Mouse (Mus musculus) spleen, postnatal 14 days (tissue): ENCODE results near the gene Midn.
A peak's percentile ranks its signal among the peaks of the same experiment; 100 is the strongest.
"Not testable (repeated sequence)": the region's sequence is repeated elsewhere in the genome, so short reads cannot be mapped to it uniquely, and the experiment has no call there.

Experiments
- DNase-seq, 2 experiments: peaks; one replicate each; pipeline ENCODE4 v3.0.0; 2021 to 2022; ENCODE audit warnings: low spot score in 2 of 2

Gene Midn

DNA sequence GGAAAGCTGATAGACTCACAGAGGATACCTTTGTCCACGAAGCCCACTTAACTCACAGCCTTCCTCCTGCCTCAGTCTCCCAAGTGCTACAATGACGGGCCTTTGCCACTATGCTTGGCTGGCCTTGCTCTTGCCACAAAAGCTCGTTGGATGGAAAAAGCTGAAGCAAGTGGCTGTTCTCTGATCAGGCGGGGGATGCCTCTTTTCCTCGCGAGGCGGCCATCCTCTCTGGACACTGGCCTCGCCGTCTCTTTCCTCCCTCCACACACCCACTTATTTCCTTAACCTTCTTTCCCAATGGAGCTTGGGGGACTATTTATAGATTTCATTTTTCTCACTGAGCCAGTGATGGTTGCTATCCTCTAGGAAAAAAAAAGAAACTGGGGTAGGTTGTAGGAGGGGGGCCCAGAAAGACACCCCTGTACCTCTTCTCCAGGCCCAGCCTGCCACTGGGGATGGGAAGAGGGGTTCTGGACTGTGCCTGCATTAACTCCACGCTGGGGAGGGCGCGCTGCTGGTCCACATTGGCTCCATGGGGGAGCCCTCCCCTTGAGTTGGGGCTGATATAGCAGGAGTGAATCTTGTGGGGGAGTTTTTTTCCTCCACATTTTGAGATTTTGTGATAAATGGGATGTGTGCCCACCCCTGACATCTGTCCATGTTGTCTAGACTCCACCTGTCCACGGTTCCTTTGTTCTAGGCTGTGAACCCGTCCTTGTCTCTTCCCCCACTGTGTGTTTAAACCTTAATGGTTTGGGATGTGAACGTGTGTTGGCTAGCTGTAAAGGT is 9.3 kb downstream of the Midn start:
- DNase-seq: no peak

DNA sequence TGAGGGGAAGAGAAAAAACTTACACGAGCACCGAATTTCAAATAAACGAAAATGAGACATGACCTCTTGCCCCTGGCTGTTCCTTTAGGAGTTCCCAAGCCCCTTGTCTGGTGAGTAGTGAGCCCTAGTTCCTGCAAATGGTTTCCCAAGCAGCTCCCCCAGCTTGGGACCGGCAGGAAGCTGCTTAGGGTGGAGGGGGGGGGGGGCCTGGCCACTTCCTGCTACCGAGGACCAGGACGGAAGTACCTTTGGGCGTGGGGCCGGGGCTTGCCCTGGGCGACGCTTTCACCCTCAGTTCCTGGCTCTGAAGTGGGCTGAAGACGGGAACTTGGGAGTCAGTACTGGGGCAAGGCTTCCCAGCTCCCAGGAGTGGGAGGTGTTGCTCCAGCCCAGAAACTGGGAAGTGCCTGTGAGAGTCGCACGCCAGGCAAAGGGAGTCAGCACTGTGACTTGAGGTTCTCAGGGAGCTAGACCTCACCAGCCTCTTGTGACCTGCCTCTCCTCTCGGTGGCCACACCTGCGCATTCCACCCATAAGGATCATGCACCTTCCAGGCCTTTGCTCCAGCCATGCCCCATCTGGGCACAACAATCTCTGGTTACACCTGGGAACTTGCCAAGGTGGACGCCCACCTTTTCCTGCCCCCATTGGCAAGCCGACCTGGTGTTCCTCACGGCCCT is 10.4 kb downstream of the Midn start:
- DNase-seq: peak; percentile 54 to 58

- peak in 1 of 2 experiments; percentile 41 for DNase-seq
These were observed 11.0 kb downstream of the Midn start for GRCm38 (mm10) chr10:80159021-80159560.

GRCm38 (mm10) chr10:80159561-80160454 is 11.7 kb downstream of the Midn start:
- peak; percentile 97 for DNase-seq

DNA sequence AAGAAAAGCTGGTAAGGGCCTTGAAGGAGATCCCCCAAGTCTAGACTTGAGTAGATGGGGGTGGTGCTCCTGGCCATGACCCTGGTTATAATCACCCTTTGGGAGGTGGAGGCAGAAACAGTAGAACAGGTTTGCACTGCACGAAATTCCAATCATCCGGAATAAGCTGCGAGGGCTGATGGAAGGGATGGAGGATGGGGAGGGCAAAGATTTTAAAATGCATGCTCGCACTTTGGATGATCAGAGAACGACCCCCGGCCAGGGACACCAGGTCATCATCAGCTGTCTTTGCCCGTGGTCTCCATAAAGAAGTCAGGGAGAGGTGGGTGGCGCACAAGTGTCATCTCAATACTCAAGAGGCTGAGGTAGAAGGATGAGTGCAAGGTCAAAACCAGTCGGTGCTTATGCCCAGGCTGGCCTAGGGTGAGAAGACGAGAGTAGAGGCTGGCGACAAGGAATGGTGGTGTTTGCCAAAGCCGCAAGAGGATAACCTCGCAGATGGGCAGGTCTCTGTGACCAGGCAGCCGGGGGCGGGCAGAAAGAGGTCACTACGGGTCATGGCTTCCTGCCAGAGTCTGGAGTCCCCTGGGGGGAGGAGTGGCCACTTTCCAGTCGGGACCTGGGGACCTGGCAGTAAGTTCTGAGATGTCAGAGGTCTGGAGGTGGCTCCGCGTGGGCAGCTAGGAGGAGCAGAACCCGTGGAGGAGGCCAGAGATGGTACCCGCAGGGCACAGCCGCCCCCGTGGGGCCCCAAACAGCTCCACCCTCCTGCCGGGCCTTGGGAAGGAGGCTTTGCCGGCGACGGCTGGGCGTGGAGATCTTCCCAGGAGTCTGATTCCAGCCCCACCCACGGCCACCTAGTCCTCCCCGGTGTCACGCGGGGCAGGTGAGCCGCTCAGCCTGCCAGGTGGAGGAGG is 12.6 kb downstream of the Midn start:
- DNase-seq: peak; percentile 52 to 72

DNA sequence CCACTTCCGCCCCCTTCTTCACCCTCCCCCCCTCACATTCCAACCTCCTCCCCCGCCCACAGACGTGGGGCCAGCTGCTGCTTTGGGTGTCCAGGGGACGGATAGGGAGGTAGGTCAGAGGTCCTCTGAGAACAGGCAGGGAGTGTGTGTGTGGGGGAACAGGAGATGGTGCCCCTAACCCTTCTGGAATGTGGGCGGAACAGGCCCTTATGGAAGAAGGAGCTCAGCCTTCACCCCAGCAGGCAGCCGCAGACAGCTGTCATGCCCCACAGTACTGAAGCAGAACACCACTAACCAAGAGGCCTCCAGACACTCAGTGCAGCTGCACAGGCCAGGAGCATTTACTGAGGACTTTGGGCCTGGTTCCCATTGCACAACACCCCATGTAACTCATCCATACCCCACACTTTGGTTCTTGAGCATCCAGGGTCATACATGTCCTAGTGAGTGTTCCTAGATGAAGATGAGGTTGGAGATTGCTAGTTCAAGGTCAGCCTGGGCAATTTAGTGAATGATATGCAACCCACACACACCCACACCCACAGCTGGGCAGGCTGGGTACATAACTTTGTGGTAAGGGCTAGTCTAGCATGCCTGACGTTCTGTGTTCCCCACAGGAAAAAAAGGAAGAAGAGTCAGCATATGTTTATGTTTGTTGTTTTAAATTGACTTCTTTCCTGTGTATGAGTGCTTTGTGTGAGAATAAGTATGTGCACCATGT is 13.6 kb downstream of the Midn start:
- DNase-seq: no peak

DNA sequence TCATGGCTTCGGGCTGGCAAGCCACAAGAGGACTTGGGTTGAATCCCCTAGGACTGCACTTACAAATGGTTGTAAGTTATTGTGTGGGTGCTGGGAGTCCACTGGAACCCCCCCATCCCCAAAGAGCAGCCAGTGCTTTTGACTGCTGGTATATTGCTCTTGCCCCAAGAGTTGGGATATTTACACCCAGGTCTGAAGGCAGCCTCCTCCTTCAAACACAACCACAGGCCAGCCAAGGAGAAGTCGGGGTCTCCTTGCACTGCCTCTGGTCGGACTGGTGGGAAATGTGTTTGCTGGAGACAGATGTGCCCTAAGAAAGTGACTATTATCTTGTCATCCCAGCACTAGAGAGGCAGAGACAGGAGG is 14.2 kb downstream of the Midn start:
- DNase-seq: no peak

- no peak for DNase-seq
These were observed 14.7 kb downstream of the Midn start for GRCm38 (mm10) chr10:80162716-80163299.

- DNase-seq: no peak
These were observed 15.6 kb downstream of the Midn start for GRCm38 (mm10) chr10:80163721-80164120.

- no peak for DNase-seq
These were observed 16.3 kb downstream of the Midn start for GRCm38 (mm10) chr10:80164161-80164997.

- peak; percentile 95 to 97 for DNase-seq
These were observed 16.9 kb downstream of the Midn start for GRCm38 (mm10) chr10:80164998-80165344.

- no peak for DNase-seq
These were observed 17.5 kb downstream of the Midn start, which contains the start of gene Cirbp for GRCm38 (mm10) chr10:80165392-80166128. Gene Cirbp (plus strand): TSS chr10:80165985.

GRCm38 (mm10) chr10:80166136-80166535 is 18.1 kb downstream of the Midn start:
- DNase-seq: not testable (repeated sequence)

DNA sequence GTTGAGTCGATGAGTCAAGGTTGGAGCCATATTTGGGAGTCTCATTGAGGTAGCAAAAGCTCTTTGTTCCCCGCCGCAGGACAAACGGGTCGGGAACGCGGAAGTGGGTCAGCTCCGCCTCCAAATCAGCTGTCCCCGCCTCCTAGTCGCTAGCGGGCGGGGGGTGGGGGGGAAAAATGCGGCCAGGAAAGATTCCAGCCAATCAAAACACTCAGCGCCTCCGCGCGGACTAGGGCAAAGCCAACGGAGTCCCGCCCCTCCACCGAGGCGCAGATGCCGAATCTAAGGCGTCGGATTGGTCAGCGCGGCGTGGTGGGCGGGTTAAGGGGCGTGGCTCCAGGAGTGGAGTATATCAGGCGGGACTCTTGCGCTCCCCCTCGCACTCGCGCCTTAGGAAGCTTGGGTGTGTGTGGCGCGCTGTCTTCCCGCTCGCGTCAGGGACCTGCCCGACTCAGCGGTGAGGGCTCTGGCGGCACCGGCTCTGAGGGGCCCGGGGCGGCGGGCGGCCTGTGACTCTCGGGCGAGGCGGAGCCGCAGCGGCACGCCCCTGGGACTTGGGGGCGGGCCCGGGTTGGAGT is 19.5 kb downstream of the Midn start:
- peak; percentile 99 for DNase-seq

GRCm38 (mm10) chr10:80168038-80168661 is 20.1 kb downstream of the Midn start:
- DNase-seq: peak; percentile 84 to 88

- DNase-seq: no peak
These were observed 21.0 kb downstream of the Midn start for GRCm38 (mm10) chr10:80169070-80169469.

DNA sequence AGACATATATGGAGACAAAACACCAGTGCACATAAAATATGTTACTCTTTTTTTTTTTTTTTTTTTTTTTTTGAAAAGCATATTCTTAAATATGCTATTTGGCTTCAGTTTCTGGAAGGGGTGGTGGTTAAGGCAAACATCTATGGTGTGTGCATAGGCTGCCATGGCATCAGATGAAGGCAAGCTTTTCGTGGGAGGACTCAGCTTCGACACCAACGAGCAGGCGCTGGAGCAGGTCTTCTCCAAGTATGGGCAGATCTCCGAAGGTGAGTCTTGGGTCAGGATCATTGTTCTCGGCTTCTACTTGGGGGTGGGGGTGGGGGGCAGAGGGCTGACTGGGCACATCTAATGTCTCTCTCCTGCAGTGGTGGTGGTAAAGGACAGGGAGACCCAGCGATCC is 21.6 kb downstream of the Midn start:
- no peak for DNase-seq
